Mouse (Mus musculus) G1E (cell line): Measurements from ENCODE around the gene Hist1h2ak. TPM values are rescaled to one million over a fixed set of nuclear protein-coding genes. Genes with fewer than 3 reads are reported as not detected.
"Not testable (repeated sequence)": the region's sequence is repeated elsewhere in the genome, so short reads cannot be mapped to it uniquely, and the experiment has no call there.

Source experiments
- ATAC-seq: 2 replicates; pipeline ENCODE4 v1.8.0; 2016; ENCODE audit warnings: mild to moderate bottlenecking; ENCODE audit not compliant: insufficient number of reproducible peaks, poor library complexity, low FRiP score, severe bottlenecking; ENCODE audit errors: extremely low read depth
- DNase-seq: peaks from one replicate; pipeline ENCODE4 v3.0.0; 2012; ENCODE audit warnings: low spot score
- H3K27me3 ChIP-seq: 2 replicates; pipeline ENCODE4 v1.6.1; 2012; ENCODE audit warnings: mild to moderate bottlenecking, low read length, inconsistent platforms; ENCODE audit not compliant: insufficient read depth
- H3K36me3 ChIP-seq: replicated peaks from 2 replicates; pipeline ENCODE3; 2012; ENCODE audit warnings: mild to moderate bottlenecking, inconsistent platforms
- H3K4me1 ChIP-seq: 2 replicates; pipeline ENCODE4 v1.6.1; 2012; ENCODE audit warnings: low read depth, low read length, inconsistent platforms, mixed read lengths; ENCODE audit not compliant: insufficient read depth
- H3K4me3 ChIP-seq: 2 replicates; pipeline ENCODE4 v1.5.1; 2012; ENCODE audit warnings: low read depth, mild to moderate bottlenecking, inconsistent platforms, low read length, moderate library complexity, mixed read lengths
- H3K9me3 ChIP-seq: replicated peaks from 2 replicates; pipeline ENCODE4 v1.6.1; 2012; ENCODE audit warnings: inconsistent platforms
- CTCF ChIP-seq: IDR thresholded peaks from 2 replicates; pipeline ENCODE4 v1.5.1; 2012; ENCODE audit warnings: low read depth, low read length, inconsistent platforms, mixed read lengths
- GATA1 ChIP-seq: IDR thresholded peaks from 2 replicates; pipeline ENCODE4 v1.6.1; 2012; ENCODE audit warnings: borderline replicate concordance, low read length, inconsistent platforms, mixed read lengths
- GATA2 ChIP-seq: IDR thresholded peaks from 2 replicates; pipeline ENCODE4 v1.6.1; 2012; ENCODE audit warnings: low read depth, low read length, inconsistent platforms, borderline replicate concordance
- POLR2AphosphoS5 ChIP-seq: IDR thresholded peaks from 2 replicates; pipeline ENCODE4 v1.6.1; 2012; ENCODE audit warnings: low read depth, low read length, inconsistent platforms; ENCODE audit not compliant: insufficient replicate concordance
- TAL1 ChIP-seq: conservative IDR thresholded peaks from 2 replicates; pipeline ENCODE4 v1.6.1; 2012; ENCODE audit warnings: low read depth, low read length, inconsistent platforms, mixed read lengths
- polyA plus RNA-seq: library from polyadenylated mRNA; stranded (reverse); fragments of >175 nt; gene quantifications from 2 replicates; pipeline ENCODE4 v1.2.3, GENCODE M21; 2012
- total RNA-seq, 2 experiments: library from RNA; stranded (forward) in 1 of 2; stranded (reverse) in 1 of 2; fragments of 200-1000 nt in 1 of 2; fragments of >200 nt in 1 of 2; fragmentation: Nextera tagmentation in 1 of 2; gene quantifications; 2 replicates each; pipeline ENCODE4 v1.2.3; 2014 to 2017

Hist1h2ak gene
- total and polyA plus RNA-seq, 3 experiments = 71.1 to 1,742 (median 1,288) TPM

DNA sequence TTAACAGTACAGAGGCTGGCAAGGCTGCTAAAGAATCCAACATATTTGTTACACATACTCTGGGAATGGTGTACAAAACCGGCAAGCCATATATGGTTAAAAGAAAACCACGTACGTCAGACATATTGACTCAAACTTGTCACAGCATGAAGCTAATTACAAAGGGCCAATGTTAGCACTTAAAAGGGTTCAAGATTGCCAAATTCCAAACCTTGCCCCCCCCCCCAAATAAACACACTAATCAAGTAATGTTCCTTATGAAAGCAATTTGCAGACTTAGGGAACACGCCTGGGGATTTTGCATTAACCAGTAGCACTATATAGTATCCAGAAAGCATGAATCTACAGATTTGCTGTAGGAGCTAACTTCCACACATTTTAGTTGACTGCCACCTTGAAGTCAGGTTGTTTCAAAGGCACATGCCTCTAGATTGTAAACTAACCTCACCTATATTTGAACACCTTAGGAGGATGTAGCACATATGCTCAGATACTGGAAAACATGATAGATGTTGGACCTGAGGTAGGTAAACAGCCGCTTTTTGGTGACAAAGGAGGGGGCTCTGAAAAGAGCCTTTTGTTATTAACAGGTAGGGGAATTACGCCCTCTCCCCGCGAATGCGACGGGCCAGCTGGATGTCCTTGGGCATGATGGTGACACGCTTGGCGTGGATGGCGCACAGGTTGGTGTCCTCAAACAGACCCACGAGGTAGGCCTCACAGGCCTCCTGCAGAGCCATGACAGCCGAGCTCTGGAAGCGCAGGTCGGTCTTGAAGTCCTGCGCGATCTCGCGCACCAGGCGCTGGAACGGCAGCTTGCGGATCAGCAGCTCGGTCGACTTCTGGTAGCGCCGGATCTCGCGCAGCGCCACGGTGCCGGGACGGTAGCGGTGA, 29.0 kb upstream of the Hist1h2ak start:
- H3K4me1 ChIP-seq = peaks cover 18% of the 10 kb centered on the region
- H3K4me3 ChIP-seq = peak overlapping the region; percentile 63; the same call in 1 of the 2 replicates
- H3K9me3 ChIP-seq, H3K36me3 ChIP-seq, DNase-seq, ATAC-seq, H3K27me3 ChIP-seq: not testable (repeated sequence)
- peak; percentile 83 for TF ChIP-seq POLR2AphosphoS5

GRCm38 (mm10) chr13:21781639-21782038, 28.0 kb upstream of the Hist1h2ak start:
- DNase-seq (no peak), ATAC-seq (no peak)
- peaks cover 23% of the 10 kb centered on the region for H3K4me1 ChIP-seq

DNA sequence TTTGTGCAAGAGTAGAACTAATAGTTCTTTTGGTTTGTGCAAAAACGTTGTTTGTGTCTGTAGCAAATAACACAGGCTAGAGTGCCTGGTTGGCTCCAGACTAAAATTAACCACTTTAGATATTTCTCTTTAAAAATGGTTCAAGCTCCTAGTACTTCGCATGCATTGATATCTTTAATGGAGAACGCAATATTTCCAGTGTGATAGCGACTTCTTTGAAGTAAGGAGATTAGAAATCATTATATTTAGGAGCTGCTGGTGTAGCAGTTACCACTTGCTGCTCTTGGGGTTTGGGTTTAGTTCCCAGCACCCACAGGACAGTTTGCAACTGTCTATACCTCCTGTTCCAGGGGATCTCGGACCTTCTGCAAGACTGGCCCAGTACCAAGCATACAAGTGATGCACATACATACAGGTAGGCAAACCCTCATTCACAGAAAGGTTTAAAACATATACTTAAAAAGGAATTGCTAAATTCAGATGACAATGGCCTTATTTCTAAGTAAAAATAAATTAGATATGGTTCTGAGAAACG, 27.5 kb upstream of the Hist1h2ak start:
- TF ChIP-seq GATA1 (no peak), TAL1 (no peak), POLR2AphosphoS5 (no peak), CTCF (no peak), GATA2 (no peak)
- Histone ChIP-seq H3K4me3 (no peak overlapping the region; the same call in 1 of the 2 replicates), H3K4me1 (peaks cover 25% of the 10 kb centered on the region), H3K36me3 (no peaks in the 10 kb centered on the region), H3K9me3 (no peaks in the 10 kb centered on the region), H3K27me3 (no peaks in the 10 kb centered on the region)
- DNase-seq = no peak
- ATAC-seq = no peak

More at GRCm38 (mm10) chr13:21781639-21782038, 28.0 kb upstream of the Hist1h2ak start:
- TF ChIP-seq GATA1 (no peak), POLR2AphosphoS5 (0 out of 2 replicates have a peak, but pooled peaks have one; percentile 27), GATA2 (no peak), CTCF (no peak)
- Histone ChIP-seq H3K27me3 (no peaks in the 10 kb centered on the region), H3K4me3 (no peak overlapping the region), H3K9me3 (no peaks in the 10 kb centered on the region), H3K36me3 (no peaks in the 10 kb centered on the region)

DNA sequence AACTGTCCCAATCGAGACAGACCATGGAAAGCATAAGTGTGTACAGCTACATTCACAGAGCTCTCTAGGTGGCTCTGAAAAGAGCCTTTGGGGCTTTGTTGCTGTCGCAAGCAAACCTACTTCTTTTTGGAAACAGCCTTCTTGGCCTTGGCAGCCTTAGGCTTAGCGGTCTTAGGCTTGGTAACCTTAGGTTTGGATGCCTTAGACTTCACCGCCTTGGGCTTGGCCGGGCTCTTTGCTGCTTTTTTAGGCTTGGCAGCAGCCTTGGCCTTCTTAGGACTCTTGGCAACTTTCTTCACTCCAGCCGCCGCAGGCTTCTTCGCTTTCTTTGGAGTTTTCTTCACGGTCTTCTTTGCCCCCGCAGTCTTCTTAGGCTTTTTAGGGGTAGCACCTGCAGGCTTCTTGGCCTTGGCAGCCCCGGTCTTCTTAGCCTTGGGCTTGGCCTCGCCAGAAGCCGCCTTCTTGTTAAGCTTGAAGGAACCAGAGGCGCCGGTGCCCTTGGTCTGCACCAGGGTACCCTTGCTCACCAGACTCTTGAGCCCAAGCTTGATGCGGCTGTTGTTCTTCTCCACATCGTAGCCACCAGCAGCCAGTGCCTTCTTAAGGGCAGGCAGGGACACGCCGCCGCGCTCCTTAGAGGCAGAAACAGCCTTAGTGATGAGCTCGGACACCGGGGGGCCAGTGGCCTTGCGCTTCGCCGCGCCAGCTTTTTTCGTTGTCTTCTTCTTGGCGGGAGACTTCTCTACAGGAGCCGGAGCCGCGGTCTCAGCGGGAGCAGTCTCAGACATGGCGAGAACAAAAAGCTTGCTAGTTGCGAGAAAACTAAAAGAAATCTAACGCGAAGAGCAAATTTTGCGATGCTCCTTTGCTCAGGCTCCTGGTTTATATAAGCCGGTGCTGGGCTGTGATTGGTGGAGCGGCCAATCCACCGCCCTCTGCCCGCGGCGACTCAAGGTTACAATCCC, 26.4 kb upstream of the Hist1h2ak start, which contains the start of gene Hist1h1b:
Gene Hist1h1b, minus strand, starts transcription at position 859 of the 965 bp plus-strand sequence.
- TF ChIP-seq GATA2 (no peak), POLR2AphosphoS5 (peak; percentile 95), GATA1 (no peak), CTCF (no peak)
- ATAC-seq = peak; percentile 32
- no peaks in the 10 kb centered on the region for H3K36me3 ChIP-seq
- peak within 1 kb of the TSS; percentile 73 for H3K4me3 ChIP-seq
- peak; percentile 68 for DNase-seq
- H3K27me3 ChIP-seq = no peaks in the 10 kb centered on the region
- H3K4me1 ChIP-seq = peaks cover 22% of the 10 kb centered on the region
- H3K9me3 ChIP-seq = no peaks in the 10 kb centered on the region

DNA sequence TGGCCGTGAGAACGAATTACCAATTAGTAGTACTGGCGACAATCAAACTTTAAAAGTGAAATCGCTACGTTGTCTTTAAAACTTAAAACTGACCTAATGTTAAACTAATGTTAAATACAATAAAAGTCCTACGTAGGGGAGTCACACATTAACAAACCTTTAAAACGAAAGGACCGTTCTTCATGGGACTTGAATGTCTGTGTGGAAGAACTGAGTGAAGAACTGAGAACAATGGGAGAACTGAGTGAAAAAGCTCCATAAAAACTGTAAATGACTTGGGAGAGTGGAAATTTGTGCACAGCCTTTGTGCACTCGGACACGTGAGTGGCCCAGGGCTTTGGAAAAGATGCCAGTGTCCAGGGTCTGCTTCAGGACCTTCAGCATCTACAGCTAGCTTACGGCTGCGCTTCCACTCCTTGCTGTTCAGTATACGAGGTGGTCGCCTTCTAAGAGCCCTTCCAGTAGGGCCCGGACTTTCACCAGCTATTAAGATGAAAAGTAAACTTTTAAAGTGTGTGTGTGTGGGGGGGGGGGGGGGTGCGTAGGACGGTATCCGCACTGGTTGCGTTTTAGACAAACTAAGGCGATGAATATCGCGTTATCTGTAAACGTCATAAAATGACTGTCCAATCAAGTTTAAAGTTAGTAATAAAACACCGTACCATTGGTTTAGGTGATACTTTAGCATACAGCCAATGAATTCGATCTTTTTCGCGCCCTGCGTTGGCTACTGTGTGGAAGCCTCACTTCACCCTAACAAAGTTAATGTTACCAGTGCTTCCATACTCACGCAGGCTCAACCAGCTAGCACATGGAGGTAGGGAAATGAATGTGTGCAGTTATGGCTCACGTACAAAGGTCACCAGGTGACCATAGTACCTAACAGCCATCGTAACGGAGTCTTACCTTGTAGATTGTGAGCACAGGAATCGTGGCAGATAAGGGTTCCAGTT, 25.5 kb upstream of the Hist1h2ak start:
- TF ChIP-seq POLR2AphosphoS5 (peak; percentile 100), GATA1 (no peak)
- Histone ChIP-seq H3K27me3 (no peaks in the 10 kb centered on the region), H3K36me3 (no peaks in the 10 kb centered on the region), H3K4me1 (peaks cover 19% of the 10 kb centered on the region), H3K4me3 (peak overlapping the region; percentile 73), H3K9me3 (no peaks in the 10 kb centered on the region)
- peak; percentile 64 for ATAC-seq
- peak; percentile 58 for DNase-seq
